Mouse (Mus musculus): Measurements from ENCODE around the gene Iqcf1. TPM values are rescaled to one million over a fixed set of nuclear protein-coding genes. Genes with fewer than 3 reads are reported as not detected.
A peak's percentile ranks its signal among the peaks of the same experiment; 100 is the strongest.

The Iqcf1 gene
- polyA plus RNA-seq (2015; fragmentation: Nextera tagmentation; extraction: Ambion mirVana): not detected in 2 replicates

- WGBS: 94% methylated on average over 6 of the region's 6 CpGs
- H3K36me3 ChIP-seq (replicated peaks): no peaks in the 10 kb centered on the region
- H3K9ac ChIP-seq: no peak within 1 kb of the TSS
- no peak within 1 kb of the TSS for H3K27ac ChIP-seq
- no peaks in the 10 kb centered on the region for H3K27me3 ChIP-seq (replicated peaks)
- no peak for ATAC-seq (replicated peaks)
- H3K4me2 ChIP-seq: no peak within 1 kb of the TSS
- H3K4me3 ChIP-seq: no peak within 1 kb of the TSS
- no peaks in the 10 kb centered on the region for H3K9me3 ChIP-seq
- H3K4me1 ChIP-seq: no peaks in the 10 kb centered on the region
Measured at GRCm38 (mm10) chr9:106499667-106500066, at the start of gene Iqcf1. Iqcf1 (plus strand) TSS chr9:106499967.

GRCm38 (mm10) chr9:106450661-106451060, 49.1 kb upstream of the Iqcf1 start:
- Histone ChIP-seq H3K4me1 (peaks cover 58% of the 10 kb centered on the region), H3K36me3 (replicated peaks) (no peaks in the 10 kb centered on the region), H3K4me2 (no peak overlapping the region), H3K9me3 (no peaks in the 10 kb centered on the region), H3K27ac (no peak overlapping the region), H3K4me3 (no peak overlapping the region), H3K9ac (no peak overlapping the region), H3K27me3 (replicated peaks) (no peaks in the 10 kb centered on the region)
- 21% methylated on average over 9 of the region's 9 CpGs for WGBS
- no peak for ATAC-seq (replicated peaks)

- Histone ChIP-seq H3K27ac (no peak overlapping the region), H3K27me3 (replicated peaks) (no peaks in the 10 kb centered on the region), H3K4me1 (peaks cover 60% of the 10 kb centered on the region), H3K4me3 (no peak overlapping the region), H3K36me3 (replicated peaks) (no peaks in the 10 kb centered on the region), H3K9ac (no peak overlapping the region), H3K9me3 (no peaks in the 10 kb centered on the region), H3K4me2 (no peak overlapping the region)
- ATAC-seq (replicated peaks): no peak
- WGBS: 83% methylated on average over 11 of the region's 11 CpGs
Measured at GRCm38 (mm10) chr9:106451298-106451697, 48.5 kb upstream of the Iqcf1 start.

GRCm38 (mm10) chr9:106451899-106452298, 47.9 kb upstream of the Iqcf1 start:
- WGBS: 69% methylated on average over 2 of the region's 2 CpGs
- Histone ChIP-seq H3K9me3 (no peaks in the 10 kb centered on the region), H3K9ac (no peak overlapping the region), H3K4me3 (no peak overlapping the region), H3K4me2 (no peak overlapping the region), H3K36me3 (replicated peaks) (no peaks in the 10 kb centered on the region), H3K27me3 (replicated peaks) (no peaks in the 10 kb centered on the region), H3K4me1 (peaks cover 63% of the 10 kb centered on the region), H3K27ac (peak overlapping the region; percentile 91)
- no peak for ATAC-seq (replicated peaks)

GRCm38 (mm10) chr9:106452351-106452750, 47.4 kb upstream of the Iqcf1 start:
- H3K36me3 ChIP-seq (replicated peaks): no peaks in the 10 kb centered on the region
- H3K27me3 ChIP-seq (replicated peaks): no peaks in the 10 kb centered on the region
- peak overlapping the region; percentile 87; the same call in 1 of the 2 replicates for H3K9ac ChIP-seq
- H3K9me3 ChIP-seq: no peaks in the 10 kb centered on the region
- 17% methylated on average over 6 of the region's 6 CpGs for WGBS
- H3K4me2 ChIP-seq: peak overlapping the region; percentile 77
- H3K4me3 ChIP-seq: peak overlapping the region; percentile 70; the same call in 1 of the 2 replicates
- ATAC-seq (replicated peaks): no peak
- H3K27ac ChIP-seq: peak overlapping the region; percentile 91
- H3K4me1 ChIP-seq: peaks cover 63% of the 10 kb centered on the region

GRCm38 (mm10) chr9:106452821-106453220, 46.9 kb upstream of the Iqcf1 start:
- Histone ChIP-seq H3K9me3 (no peaks in the 10 kb centered on the region), H3K36me3 (replicated peaks) (no peaks in the 10 kb centered on the region), H3K4me1 (peaks cover 64% of the 10 kb centered on the region), H3K4me3 (peak overlapping the region; percentile 70), H3K9ac (peak overlapping the region; percentile 87), H3K27me3 (replicated peaks) (no peaks in the 10 kb centered on the region), H3K27ac (peak overlapping the region; percentile 91), H3K4me2 (peak overlapping the region; percentile 77)
- ATAC-seq (replicated peaks): no peak
- WGBS: 3% methylated on average over 7 of the region's 7 CpGs

- Histone ChIP-seq H3K4me1 (peaks cover 64% of the 10 kb centered on the region), H3K4me3 (peak within 1 kb of the TSS; percentile 70), H3K4me2 (peak within 1 kb of the TSS; percentile 77), H3K27ac (peak within 1 kb of the TSS; percentile 91), H3K9me3 (no peaks in the 10 kb centered on the region), H3K9ac (peak within 1 kb of the TSS; percentile 87), H3K36me3 (replicated peaks) (no peaks in the 10 kb centered on the region), H3K27me3 (replicated peaks) (no peaks in the 10 kb centered on the region)
- ATAC-seq (replicated peaks): peak; percentile 57
- under 1% methylated on average over 46 of the region's 74 CpGs for WGBS
Measured at GRCm38 (mm10) chr9:106453271-106454070, 46.3 kb upstream of the Iqcf1 start, which contains the start of gene Pcbp4. Pcbp4 (plus strand) TSS chr9:106453291.

- Histone ChIP-seq H3K4me1 (peaks cover 65% of the 10 kb centered on the region), H3K27ac (peak overlapping the region; percentile 91), H3K9ac (peak overlapping the region; percentile 87), H3K27me3 (replicated peaks) (no peaks in the 10 kb centered on the region), H3K4me2 (peak overlapping the region; percentile 77), H3K36me3 (replicated peaks) (no peaks in the 10 kb centered on the region), H3K4me3 (peak overlapping the region; percentile 70), H3K9me3 (no peaks in the 10 kb centered on the region)
- WGBS: under 1% methylated on average over 19 of the region's 20 CpGs
- ATAC-seq (replicated peaks): peak; percentile 32
Measured at GRCm38 (mm10) chr9:106454071-106454761, 45.6 kb upstream of the Iqcf1 start.

GRCm38 (mm10) chr9:106454888-106455681, 44.7 kb upstream of the Iqcf1 start:
- Histone ChIP-seq H3K36me3 (replicated peaks) (no peaks in the 10 kb centered on the region), H3K27ac (peak overlapping the region; percentile 91), H3K27me3 (replicated peaks) (no peaks in the 10 kb centered on the region), H3K4me2 (peak overlapping the region; percentile 77), H3K4me1 (peaks cover 73% of the 10 kb centered on the region), H3K4me3 (peak overlapping the region; percentile 70), H3K9me3 (no peaks in the 10 kb centered on the region), H3K9ac (peak overlapping the region; percentile 87)
- WGBS: 2% methylated on average over 16 of the region's 17 CpGs
- ATAC-seq (replicated peaks): peak; percentile 51

GRCm38 (mm10) chr9:106456325-106457162, 43.2 kb upstream of the Iqcf1 start:
- WGBS: 24% methylated on average over 15 of the region's 15 CpGs
- H3K36me3 ChIP-seq (replicated peaks): peaks cover 5% of the 10 kb centered on the region
- no peaks in the 10 kb centered on the region for H3K9me3 ChIP-seq
- H3K4me2 ChIP-seq: peak overlapping the region; percentile 77
- peak overlapping the region; percentile 91 for H3K27ac ChIP-seq
- H3K9ac ChIP-seq: peak overlapping the region; percentile 87
- H3K4me1 ChIP-seq: peaks cover 79% of the 10 kb centered on the region
- ATAC-seq (replicated peaks): no peak
- no peaks in the 10 kb centered on the region for H3K27me3 ChIP-seq (replicated peaks)
- peak overlapping the region; percentile 70 for H3K4me3 ChIP-seq

GRCm38 (mm10) chr9:106457163-106457559, 42.6 kb upstream of the Iqcf1 start:
- 36% methylated on average over 9 of the region's 9 CpGs for WGBS
- Histone ChIP-seq H3K4me1 (peaks cover 75% of the 10 kb centered on the region), H3K27ac (peak overlapping the region; percentile 91; the same call in 1 of the 2 replicates), H3K9me3 (no peaks in the 10 kb centered on the region), H3K27me3 (replicated peaks) (no peaks in the 10 kb centered on the region), H3K4me2 (peak overlapping the region; percentile 77), H3K4me3 (peak overlapping the region; percentile 70), H3K36me3 (replicated peaks) (peaks cover 11% of the 10 kb centered on the region), H3K9ac (peak overlapping the region; percentile 87)
- ATAC-seq (replicated peaks): no peak
